Mouse (Mus musculus) spleen, adult 2 months (tissue): Measurements from ENCODE around the gene Gm30191. TPM values are rescaled to one million over a fixed set of nuclear protein-coding genes. Genes with fewer than 3 reads are reported as not detected.
A peak's percentile ranks its signal among the peaks of the same experiment; 100 is the strongest.
"Not testable (repeated sequence)": the region's sequence is repeated elsewhere in the genome, so short reads cannot be mapped to it uniquely, and the experiment has no call there.

ENCODE experiments used
- DNase-seq, 2 experiments: peaks; one replicate each; pipeline versions ENCODE4 v3.0.0 to v3.0.0-alpha.2; 2012 to 2021; ENCODE audit warnings: low spot score in 2 of 2, low read depth in 1 of 2
- H3K27ac ChIP-seq: fragments of 200-500 bp; 2 replicates; pipeline ENCODE4 v1.5.1; 2012; ENCODE audit warnings: low read length, inconsistent platforms; ENCODE audit not compliant: insufficient read depth
- H3K27me3 ChIP-seq: fragments of 200-500 bp; 2 replicates; pipeline ENCODE4 v1.6.1; 2012; ENCODE audit warnings: mild to moderate bottlenecking, moderate library complexity, low read length, inconsistent platforms; ENCODE audit not compliant: control insufficient read depth, insufficient read depth
- H3K36me3 ChIP-seq: fragments of 200-500 bp; 2 replicates; pipeline ENCODE4 v1.6.1; 2012; ENCODE audit warnings: mild to moderate bottlenecking, low read length, inconsistent platforms; ENCODE audit not compliant: control insufficient read depth, insufficient read depth
- H3K4me1 ChIP-seq: fragments of 200-500 bp; 2 replicates; pipeline ENCODE4 v1.6.1; 2011; ENCODE audit warnings: inconsistent platforms; ENCODE audit not compliant: control insufficient read depth, insufficient read depth, insufficient read length
- H3K4me3 ChIP-seq: fragments of 200-500 bp; 2 replicates; pipeline ENCODE4 v1.5.1; 2011; ENCODE audit warnings: mild to moderate bottlenecking, inconsistent platforms; ENCODE audit not compliant: insufficient read depth, insufficient read length; ENCODE audit errors: extremely low read depth
- CTCF ChIP-seq: fragments of 200-500 bp; IDR thresholded peaks from 2 replicates; pipeline ENCODE4 v1.5.1; 2011; ENCODE audit warnings: mild to moderate bottlenecking, inconsistent platforms; ENCODE audit not compliant: insufficient read depth, insufficient read length, insufficient replicate concordance; ENCODE audit errors: extremely low read depth
- POLR2A ChIP-seq: fragments of 200-500 bp; IDR thresholded peaks from 2 replicates; pipeline ENCODE4 v1.6.1; 2011; ENCODE audit warnings: low read depth, low read length, inconsistent platforms
- WGBS: fragments of 180-500 bp; shearing (Covaris S2); methylation state at CpG from one replicate; pipeline ENCODE4 v1.1.7; 2018; 5-methylcytosine and 5-hydroxymethylcytosine counted together
- polyA plus RNA-seq: library from polyadenylated mRNA; depleted of rRNA; stranded (reverse); fragments of >200 nt; gene quantifications from 2 replicates; pipeline ENCODE4 v1.2.3, GENCODE M21; 2012

Gene Gm30191
- polyA plus RNA-seq, 1 experiment = not detected

GRCm38 (mm10) chr4:134287575-134288025, 40.9 kb downstream of the Gm30191 start, which contains the start of gene Pdik1l:
Gene Pdik1l, minus strand, starts transcription at chr4:134287895.
- H3K27ac ChIP-seq = peak within 1 kb of the TSS; percentile 97
- no peaks in the 10 kb centered on the region for H3K27me3 ChIP-seq
- peak; percentile 65 to 70 for DNase-seq
- TF ChIP-seq CTCF (no peak), POLR2A (no peak)
- peaks cover 11% of the 10 kb centered on the region; the same call in 1 of the 2 replicates for H3K4me1 ChIP-seq
- 0 out of 2 replicates have a peak, but pooled peaks cover 5% of the 10 kb centered on the region for H3K36me3 ChIP-seq
- WGBS = under 1% methylated on average over 41 of the region's 43 CpGs
- peak within 1 kb of the TSS; percentile 99 for H3K4me3 ChIP-seq

GRCm38 (mm10) chr4:134288397-134289256, 41.9 kb downstream of the Gm30191 start:
- Histone ChIP-seq H3K4me1 (peaks cover 11% of the 10 kb centered on the region; the same call in 1 of the 2 replicates), H3K27ac (peak overlapping the region; percentile 28; the same call in 1 of the 2 replicates), H3K27me3 (no peaks in the 10 kb centered on the region), H3K4me3 (no peak overlapping the region), H3K36me3 (0 out of 2 replicates have a peak, but pooled peaks cover 4% of the 10 kb centered on the region)
- DNase-seq = no peak
- no peak for TF ChIP-seq CTCF
- no peak for TF ChIP-seq POLR2A
- WGBS = 49% methylated on average over 11 of the region's 11 CpGs

DNA sequence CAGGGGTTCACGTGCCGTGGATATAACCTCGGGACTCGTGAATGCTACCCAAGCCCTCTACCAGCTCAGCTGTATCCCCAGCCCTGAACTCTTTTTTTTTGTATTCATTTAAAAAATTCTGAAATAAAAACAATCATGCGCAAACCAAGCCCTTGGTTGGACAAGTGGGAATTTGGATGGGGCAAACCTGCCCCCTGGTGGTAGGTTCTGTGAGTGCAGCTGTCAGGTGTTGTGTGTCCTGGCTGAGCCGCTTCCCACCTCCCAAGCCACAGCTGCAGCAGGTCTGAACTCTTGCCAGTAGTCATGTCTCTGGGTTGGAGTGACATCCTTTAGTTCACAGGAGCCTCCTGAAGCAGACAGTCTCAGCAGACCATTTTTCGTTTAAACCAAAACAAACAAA, 45.3 kb downstream of the Gm30191 start:
- H3K27me3 ChIP-seq = no peaks in the 10 kb centered on the region
- TF ChIP-seq POLR2A (no peak), CTCF (peak; percentile 89; the same call in 1 of the 2 replicates)
- peak; percentile 54 to 69 for DNase-seq
- WGBS = 16% methylated on average over 7 of the region's 7 CpGs
- H3K36me3 ChIP-seq = no peaks in the 10 kb centered on the region
- no peak overlapping the region for H3K4me3 ChIP-seq
- no peak overlapping the region for H3K27ac ChIP-seq
- H3K4me1 ChIP-seq = peaks cover 4% of the 10 kb centered on the region; the same call in 1 of the 2 replicates

- Histone ChIP-seq H3K36me3 (no peaks in the 10 kb centered on the region), H3K27me3 (no peaks in the 10 kb centered on the region), H3K4me3 (no peak overlapping the region), H3K4me1 (peaks cover 4% of the 10 kb centered on the region; the same call in 1 of the 2 replicates), H3K27ac (no peak overlapping the region)
- WGBS = 73% methylated on average over 18 of the region's 18 CpGs
- TF ChIP-seq CTCF (no peak), POLR2A (no peak)
- no peak for DNase-seq
Observed at GRCm38 (mm10) chr4:134293061-134293691, 46.4 kb downstream of the Gm30191 start.

GRCm38 (mm10) chr4:134293692-134294163, 47.0 kb downstream of the Gm30191 start:
- H3K36me3 ChIP-seq = no peaks in the 10 kb centered on the region
- 63% methylated on average over 9 of the region's 9 CpGs for WGBS
- H3K4me1 ChIP-seq = no peaks in the 10 kb centered on the region
- TF ChIP-seq POLR2A = no peak
- TF ChIP-seq CTCF = no peak
- no peak overlapping the region for H3K27ac ChIP-seq
- H3K27me3 ChIP-seq = no peaks in the 10 kb centered on the region
- no peak for DNase-seq
- no peak overlapping the region for H3K4me3 ChIP-seq

DNA sequence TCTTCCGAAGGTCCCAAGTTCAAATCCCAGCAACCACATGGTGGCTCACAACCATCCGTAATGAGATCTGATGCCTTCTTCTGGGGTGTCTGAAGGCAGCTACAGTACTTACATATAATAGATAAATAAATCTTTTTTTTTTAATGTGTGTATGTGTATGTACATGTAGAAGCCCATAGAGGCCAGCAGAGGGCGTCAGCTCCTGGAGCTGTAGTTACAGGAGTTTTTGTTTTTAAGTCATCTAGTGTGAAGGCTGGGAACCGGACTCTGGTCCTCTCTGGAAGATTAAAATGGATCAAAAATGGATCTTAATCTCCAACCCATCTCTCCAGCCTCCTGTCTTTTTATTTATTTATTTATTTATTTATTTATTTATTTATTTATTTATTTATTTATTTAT, 49.4 kb downstream of the Gm30191 start:
- WGBS = 89% methylated on average over 4 of the region's 4 CpGs
- H3K36me3 ChIP-seq, DNase-seq, H3K4me1 ChIP-seq, H3K27ac ChIP-seq, H3K4me3 ChIP-seq, H3K27me3 ChIP-seq: not testable (repeated sequence)
